9 mouse cellular contexts compared by ENCODE assay signal in genomic region chr6:137723898-137724297, GRCm38 (mm10). TPM values are rescaled to one million over a fixed set of nuclear protein-coding genes. Genes with fewer than 3 reads are reported as not detected.
DNase-seq lines count a peak whose midpoint lies in the region; ATAC-seq lines count a peak whose summit lies in the region.
"Had no signal": no experiment of that assay in that cellular context is flagged by ENCODE, and none has a peak within 500 bp of the region (broad histone marks: within the 10 kb centered on the region; RNA-seq: fewer than 3 reads in every experiment).

No protein-coding gene starts in this region.

- no peak overlapping the region for H3K4me2 ChIP-seq in hindbrain, embryonic 16.5 days (ENCODE audit: low read length)
- H3K4me2 ChIP-seq in midbrain, embryonic 16.5 days (ENCODE audit: low read length) = no peak overlapping the region
- H3K4me2 ChIP-seq: stomach, embryonic 15.5 days had no signal

- peak; percentile 62 for DNase-seq in gastrocnemius, adult 18-20 months (ENCODE audit: low spot score)
- no peak for DNase-seq in gastrocnemius, postnatal 10 days
- DNase-seq in right cerebral cortex, adult 18-20 months = peak; percentile 42
- DNase-seq in right cerebral cortex, postnatal 36 days (ENCODE audit: low spot score in 2 of 2) = no peak
- DNase-seq in cerebellum, adult 8-10 months = peak; percentile 38
- no peak for DNase-seq in thymus, postnatal 36 days

- H3K9me3 ChIP-seq in hindbrain, embryonic 16.5 days (ENCODE audit: control insufficient read depth, low read length) = no peaks in the 10 kb centered on the region
- no peaks in the 10 kb centered on the region for H3K9me3 ChIP-seq in midbrain, embryonic 16.5 days (replicated peaks; ENCODE audit: control insufficient read depth, low read length, poor library complexity, severe bottlenecking)
- H3K9me3 ChIP-seq: stomach, embryonic 15.5 days had no signal

- no peak overlapping the region for H3K9ac ChIP-seq in hindbrain, embryonic 16.5 days (ENCODE audit: low read depth, low read length)
- H3K9ac ChIP-seq in midbrain, embryonic 16.5 days (ENCODE audit: low read depth, low read length) = no peak overlapping the region
- H3K9ac ChIP-seq: stomach, embryonic 15.5 days had no signal

- no peaks in the 10 kb centered on the region for H3K36me3 ChIP-seq in hindbrain, embryonic 16.5 days (ENCODE audit: control insufficient read depth, insufficient read depth, low read length)
- no peaks in the 10 kb centered on the region for H3K36me3 ChIP-seq in midbrain, embryonic 16.5 days (ENCODE audit: control insufficient read depth, insufficient read depth, low read length)
- H3K36me3 ChIP-seq: stomach, embryonic 15.5 days had no signal

- no peak overlapping the region for H3K4me3 ChIP-seq in hindbrain, embryonic 16.5 days (ENCODE audit: low read length)
- no peak overlapping the region for H3K4me3 ChIP-seq in midbrain, embryonic 16.5 days (ENCODE audit: low read depth, low read length)
- H3K4me3 ChIP-seq: stomach, embryonic 15.5 days had no signal

- 5% methylated on average over 4 of the region's 4 CpGs for WGBS in hindbrain, embryonic 16.5 days
- 5% methylated on average over 4 of the region's 4 CpGs for WGBS in midbrain, embryonic 16.5 days

- no peaks in the 10 kb centered on the region for H3K27me3 ChIP-seq in hindbrain, embryonic 16.5 days (replicated peaks; ENCODE audit: control insufficient read depth, insufficient read depth, low read length)
- peaks cover 3% of the 10 kb centered on the region; the same call in 1 of the 2 replicates for H3K27me3 ChIP-seq in midbrain, embryonic 16.5 days (ENCODE audit: control insufficient read depth, insufficient read depth, low read depth, low read length)
- H3K27me3 ChIP-seq: stomach, embryonic 15.5 days had no signal

- ATAC-seq in hindbrain, embryonic 16.5 days = peak; percentile 67
- 0 out of 2 replicates have a peak, but pooled peaks have one; percentile 21 for ATAC-seq in midbrain, embryonic 16.5 days

- H3K27ac ChIP-seq in hindbrain, embryonic 16.5 days (ENCODE audit: low read depth, low read length) = no peak overlapping the region
- H3K27ac ChIP-seq in midbrain, embryonic 16.5 days (ENCODE audit: low read length) = no peak overlapping the region
- H3K27ac ChIP-seq: stomach, embryonic 15.5 days had no signal

- H3K4me1 ChIP-seq in hindbrain, embryonic 16.5 days (ENCODE audit: control insufficient read depth, insufficient read depth, low read depth, low read length) = no peaks in the 10 kb centered on the region
- H3K4me1 ChIP-seq in midbrain, embryonic 16.5 days (ENCODE audit: control insufficient read depth, insufficient read depth, low read length) = no peaks in the 10 kb centered on the region
- H3K4me1 ChIP-seq: stomach, embryonic 15.5 days had no signal

RNA-seq across cellular contexts. Expression of gene Strap, which starts 11.0 kb away (rescaled TPM):
- total RNA-seq in gastrocnemius, adult 18-20 months (2021) = 10 to 100 TPM; 85.4 to 87.0 TPM
- 10 to 100 TPM; 91.5 to 92.5 TPM for total RNA-seq in gastrocnemius, postnatal 10 days (2021)
- polyA plus RNA-seq in hindbrain, embryonic 16.5 days (2015; fragmentation: Nextera tagmentation; extraction: Ambion mirVana) = 154 and 159 TPM in 2 replicates
- polyA plus RNA-seq in midbrain, embryonic 16.5 days (2015; fragmentation: Nextera tagmentation; extraction: Ambion mirVana) = 161 and 170 TPM in 2 replicates

RNA-seq across cellular contexts. Expression of gene Dera, which starts 30.4 kb away (rescaled TPM):
- 1 to 10 TPM; 6.5 to 7.8 TPM for total RNA-seq in gastrocnemius, adult 18-20 months (2021)
- total RNA-seq in gastrocnemius, postnatal 10 days (2021) = 10 to 100 TPM; 12.7 to 14.5 TPM
- 13.7 and 14.3 TPM in 2 replicates for polyA plus RNA-seq in hindbrain, embryonic 16.5 days (2015; fragmentation: Nextera tagmentation; extraction: Ambion mirVana)
- polyA plus RNA-seq in midbrain, embryonic 16.5 days (2015; fragmentation: Nextera tagmentation; extraction: Ambion mirVana) = 10.6 and 12.8 TPM in 2 replicates

Comparison
In these comparisons a context has a peak if more than half of its experiments do, and no peak if none do; other contexts are left out.
1. DNase-seq: peak in gastrocnemius, adult 18-20 months (single experiment), right cerebral cortex, adult 18-20 months (single experiment) and cerebellum, adult 8-10 months (single experiment); none in gastrocnemius, postnatal 10 days (single experiment), right cerebral cortex, postnatal 36 days (0 of 2) and thymus, postnatal 36 days (0 of 2).